ENCODE assay signal across 24 mouse cellular contexts in genomic region chr16:22275142-22275541, GRCm38 (mm10).
"Had no signal": no experiment of that assay in that cellular context is flagged by ENCODE, and none has a peak within 500 bp of the region (broad histone marks: within the 10 kb centered on the region; RNA-seq: fewer than 3 reads in every experiment).

No protein-coding gene starts in this region.

- DNase-seq: forebrain, postnatal 0 days; gastrocnemius, postnatal 14 days; gastrocnemius, postnatal 36 days; heart, adult 11 months; heart, adult 2 months; heart, postnatal 14 days; heart, postnatal 36 days; kidney, adult 11 months; kidney, adult 2 months; kidney, adult 9 months; kidney, postnatal 14 days; kidney, postnatal 36 days; layer of hippocampus, adult 9-11 months; layer of hippocampus, postnatal 36 days; left cerebral cortex, postnatal 4 days had no signal

- ATAC-seq: forebrain, postnatal 0 days; hindbrain, postnatal 0 days; intestine, embryonic 16.5 days had no signal

- H3K27me3 ChIP-seq: heart, embryonic 13.5 days; heart, embryonic 15.5 days; hindbrain, embryonic 13.5 days; hindbrain, embryonic 15.5 days; kidney, embryonic 15.5 days; limb, embryonic 13.5 days; limb, embryonic 15.5 days had no signal

- H3K9me3 ChIP-seq: hindbrain, embryonic 13.5 days; hindbrain, embryonic 15.5 days had no signal

- H3K36me3 ChIP-seq: heart, embryonic 13.5 days; heart, embryonic 15.5 days; hindbrain, embryonic 13.5 days; hindbrain, embryonic 15.5 days; kidney, embryonic 15.5 days; limb, embryonic 13.5 days; limb, embryonic 15.5 days had no signal

- H3K4me1 ChIP-seq: heart, embryonic 13.5 days; heart, embryonic 15.5 days; hindbrain, embryonic 13.5 days; hindbrain, embryonic 15.5 days; kidney, embryonic 15.5 days; limb, embryonic 13.5 days; limb, embryonic 15.5 days had no signal

- H3K4me3 ChIP-seq: heart, adult 2 months; heart, embryonic 13.5 days; heart, embryonic 15.5 days; hindbrain, embryonic 13.5 days; hindbrain, embryonic 15.5 days; kidney, embryonic 15.5 days; limb, embryonic 13.5 days; limb, embryonic 15.5 days had no signal
